Mouse (Mus musculus) cerebellum, adult 2 months (tissue): ENCODE results near the gene Ypel2. TPM values are rescaled to one million over a fixed set of nuclear protein-coding genes. Genes with fewer than 3 reads are reported as not detected.

Experiments used
- DNase-seq, 2 experiments: peaks; one replicate each; pipeline ENCODE4 v3.0.0; 2021
- H3K27ac ChIP-seq: fragments of 200-500 bp; 2 replicates; pipeline ENCODE4 v1.5.1; 2012; ENCODE audit warnings: low read length, control low read depth, inconsistent platforms; ENCODE audit not compliant: insufficient read depth
- H3K27me3 ChIP-seq: fragments of 200-500 bp; 2 replicates; pipeline ENCODE4 v1.6.1; 2012; ENCODE audit warnings: inconsistent platforms, mild to moderate bottlenecking, low read length, moderate library complexity; ENCODE audit not compliant: control insufficient read depth, insufficient read depth
- H3K4me1 ChIP-seq: fragments of 200-500 bp; 2 replicates; pipeline ENCODE4 v1.6.1; 2011; ENCODE audit warnings: low read length; ENCODE audit not compliant: control insufficient read depth, insufficient read depth
- H3K4me3 ChIP-seq: fragments of 200-500 bp; replicated peaks from 2 replicates; pipeline ENCODE3; 2011; ENCODE audit warnings: mild to moderate bottlenecking, low read depth, low read length, control low read depth; ENCODE audit not compliant: insufficient read depth
- CTCF ChIP-seq: fragments of 200-500 bp; IDR thresholded peaks from 2 replicates; pipeline ENCODE4 v1.5.1; 2011; ENCODE audit warnings: low read depth, mild to moderate bottlenecking, control low read depth, low read length, moderate library complexity, borderline replicate concordance; ENCODE audit not compliant: insufficient read depth
- POLR2A ChIP-seq: fragments of 200-500 bp; IDR thresholded peaks from 2 replicates; pipeline ENCODE4 v1.6.1; 2011; ENCODE audit warnings: low read length, control low read depth, borderline replicate concordance; ENCODE audit not compliant: insufficient read depth
- WGBS: fragments of 180-500 bp; shearing (Covaris S2); methylation state at CpG from one replicate; pipeline ENCODE4 v1.1.7; 2018; 5-methylcytosine and 5-hydroxymethylcytosine counted together
- polyA plus RNA-seq: library from polyadenylated mRNA; depleted of rRNA; stranded (reverse); fragments of >200 nt; gene quantifications from 2 replicates; pipeline ENCODE4 v1.2.3, GENCODE M21; 2012

Ypel2 gene
- polyA plus RNA-seq, 1 experiment = 26.7 TPM

DNA sequence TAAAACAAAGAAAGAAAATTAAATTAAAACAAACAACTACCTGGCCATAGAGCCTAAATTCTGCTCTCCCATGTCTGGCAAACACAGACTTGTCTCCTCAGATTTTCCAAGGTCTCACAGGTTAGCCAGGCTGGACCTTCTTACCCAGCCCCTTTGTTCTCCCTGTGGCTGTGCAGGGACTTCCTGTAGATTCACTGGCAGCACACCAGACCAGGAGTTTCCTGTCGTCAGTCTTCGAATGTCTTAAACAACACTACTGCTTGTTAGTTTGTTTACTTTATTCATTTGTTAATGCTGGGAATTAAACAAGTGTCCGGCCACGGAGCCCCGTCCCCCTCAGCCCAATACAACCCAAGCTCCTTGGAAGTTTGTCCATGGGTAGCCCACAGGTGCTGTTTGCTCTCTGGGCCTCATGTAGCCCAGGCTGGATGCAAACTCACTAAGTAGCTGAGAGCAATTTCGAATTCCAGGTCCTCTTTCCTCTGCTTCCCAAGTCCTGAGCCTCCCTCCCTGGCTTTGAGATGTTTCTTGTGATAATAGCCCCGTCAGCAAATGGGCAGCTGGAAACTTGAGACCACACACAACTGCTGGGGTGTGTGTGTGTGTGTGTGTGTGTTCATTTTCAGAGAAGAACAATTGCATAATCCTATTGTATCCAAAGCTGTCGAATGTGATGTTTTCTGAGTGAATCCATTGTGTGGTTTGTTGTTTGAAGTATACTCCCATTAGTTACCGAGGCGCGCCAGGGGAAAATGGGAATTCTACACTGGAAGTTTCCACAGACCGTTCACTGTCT lies 11.7 kb upstream of the Ypel2 start:
- no peaks in the 10 kb centered on the region for H3K27me3 ChIP-seq
- whole genome bisulfite sequencing = 57% methylated on average over 12 of the region's 12 CpGs
- no peak overlapping the region for H3K4me3 ChIP-seq
- H3K4me1 ChIP-seq = no peaks in the 10 kb centered on the region
- no peak for TF ChIP-seq CTCF
- TF ChIP-seq POLR2A = no peak
- no peak overlapping the region; the same call in 1 of the 2 replicates for H3K27ac ChIP-seq
- DNase-seq = no peak

DNA sequence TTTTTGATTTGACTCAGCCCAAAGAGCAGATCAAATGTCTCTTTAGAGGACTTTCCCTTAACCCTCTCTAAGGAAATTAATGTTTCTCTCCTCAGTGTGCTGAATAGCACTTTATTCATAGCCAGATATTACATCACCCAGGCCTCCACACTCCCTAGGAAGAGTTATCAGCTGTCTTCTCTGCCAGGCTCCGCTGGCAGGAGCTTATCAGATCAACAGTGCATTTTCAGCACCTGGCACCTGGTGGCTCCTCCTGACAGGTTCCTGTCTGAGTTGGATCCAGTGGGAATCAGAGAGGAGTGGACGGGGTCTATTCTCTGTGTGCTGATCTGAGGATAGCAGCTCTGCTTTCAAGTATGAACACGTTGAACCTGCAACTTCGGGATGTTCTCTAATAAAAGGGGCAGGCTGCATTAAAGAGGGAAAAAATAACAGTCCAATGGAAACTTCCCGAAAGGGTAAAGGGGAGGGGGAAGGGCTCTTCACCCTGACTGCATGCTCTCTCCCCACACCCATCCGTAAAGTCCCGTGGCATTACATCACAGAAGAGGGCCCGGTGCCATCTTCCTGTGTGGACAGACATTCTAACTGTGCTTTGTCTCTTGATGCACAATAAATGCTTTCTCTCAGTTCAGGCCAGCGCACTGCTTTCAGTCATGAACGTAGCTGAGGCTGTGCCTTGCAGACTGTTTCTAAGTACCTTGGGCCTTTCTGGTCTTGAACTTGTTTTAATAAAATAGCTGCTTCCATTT lies 8.7 kb upstream of the Ypel2 start:
- Histone ChIP-seq H3K4me3 (no peak overlapping the region), H3K27ac (0 out of 2 replicates have a peak overlapping the region, but pooled peaks have one; percentile 44), H3K4me1 (no peaks in the 10 kb centered on the region), H3K27me3 (no peaks in the 10 kb centered on the region)
- no peak for TF ChIP-seq CTCF
- DNase-seq = peak in 1 of 2 experiments; percentile 10
- 64% methylated on average over 10 of the region's 10 CpGs for WGBS

DNA sequence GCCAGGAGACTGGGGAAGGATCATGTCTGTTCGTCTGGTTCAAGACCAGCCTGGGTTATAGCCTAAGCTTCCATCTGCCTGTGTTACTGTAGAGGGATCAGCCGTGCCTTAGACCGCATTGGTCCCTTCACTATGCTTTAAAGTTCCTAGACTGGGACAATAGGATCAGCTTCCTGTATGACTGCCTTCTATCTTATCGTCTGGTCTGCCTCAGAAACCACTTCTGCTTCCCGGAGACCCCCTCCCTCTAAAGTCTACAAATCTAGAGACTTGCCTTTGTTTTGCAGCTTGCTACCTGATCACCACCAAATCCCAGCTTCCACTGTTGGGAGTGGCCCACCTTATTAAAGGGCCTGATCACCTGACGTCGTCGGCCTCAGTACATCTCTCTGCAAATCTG lies 7.7 kb upstream of the Ypel2 start:
- WGBS = 92% methylated on average over 8 of the region's 8 CpGs
- H3K27ac ChIP-seq = no peak overlapping the region

DNA sequence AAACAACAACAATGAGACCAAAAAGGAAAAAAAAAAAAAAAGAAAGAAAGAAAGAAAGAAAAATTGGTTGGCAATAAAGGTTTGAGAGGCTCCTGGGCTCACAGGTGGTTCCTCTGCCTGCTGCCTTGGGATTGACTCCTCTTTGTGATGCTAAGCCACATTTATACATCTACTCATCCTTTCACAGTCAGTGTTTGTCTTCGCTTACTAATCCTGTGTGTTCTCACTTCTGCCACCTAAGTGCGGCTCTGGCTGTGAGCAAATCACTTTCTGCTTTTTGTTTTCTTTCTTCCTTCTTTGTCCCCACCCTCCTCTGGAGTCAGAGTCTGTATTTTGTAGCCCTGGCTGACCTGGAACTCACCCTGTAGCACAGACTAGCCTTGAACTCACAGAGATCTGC lies 2.8 kb upstream of the Ypel2 start:
- WGBS = 71% methylated on average over 2 of the region's 2 CpGs
- peak overlapping the region; percentile 73 for H3K27ac ChIP-seq
- TF ChIP-seq POLR2A (no peak), CTCF (no peak)
- DNase-seq = peak in 1 of 2 experiments; percentile 13
- peaks cover 3% of the 10 kb centered on the region; the same call in 1 of the 2 replicates for H3K4me1 ChIP-seq
- H3K4me3 ChIP-seq = no peak overlapping the region
- H3K27me3 ChIP-seq = no peaks in the 10 kb centered on the region

More for the DNA sequence above, 7.7 kb upstream of the Ypel2 start:
- peaks cover 2% of the 10 kb centered on the region; the same call in 1 of the 2 replicates for H3K4me1 ChIP-seq
- TF ChIP-seq POLR2A = no peak
- no peak for TF ChIP-seq CTCF
- H3K4me3 ChIP-seq = no peak overlapping the region
- no peak for DNase-seq
- H3K27me3 ChIP-seq = no peaks in the 10 kb centered on the region

DNA sequence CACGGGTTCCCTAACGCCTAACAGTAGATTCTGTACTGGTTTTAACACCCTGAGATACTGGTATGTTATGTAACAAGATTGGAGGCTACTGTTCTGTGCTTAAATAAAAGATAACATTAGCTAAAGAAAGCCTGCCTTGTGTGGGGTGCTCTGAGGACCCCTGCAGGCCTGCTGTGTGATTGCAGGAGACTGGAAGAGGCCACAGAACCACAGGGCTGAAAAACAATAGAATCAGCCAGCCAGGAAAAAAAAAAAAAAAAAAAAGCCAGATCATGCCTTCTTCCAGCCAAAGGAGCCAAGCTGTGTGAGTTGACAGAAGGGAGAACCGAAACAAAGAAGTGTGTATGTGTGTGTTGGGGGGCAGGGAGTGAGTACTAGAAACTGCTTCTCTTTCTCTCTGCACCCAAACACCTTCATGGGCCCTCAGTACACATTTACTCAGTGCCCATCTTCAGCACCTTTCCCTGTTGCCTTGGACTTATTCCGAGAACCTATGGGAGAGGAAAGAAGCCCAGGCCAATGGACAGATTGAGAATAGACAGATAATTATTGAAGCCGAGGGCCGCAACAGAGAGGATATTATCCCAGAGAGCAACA lies 2.2 kb upstream of the Ypel2 start:
- Histone ChIP-seq H3K27me3 (no peaks in the 10 kb centered on the region), H3K4me3 (no peak overlapping the region), H3K4me1 (peaks cover 5% of the 10 kb centered on the region; the same call in 1 of the 2 replicates), H3K27ac (peak overlapping the region; percentile 73)
- WGBS = 2% methylated on average over 6 of the region's 6 CpGs
- TF ChIP-seq POLR2A (no peak), CTCF (peak; percentile 90)
- DNase-seq = peak; percentile 78 to 86

DNA sequence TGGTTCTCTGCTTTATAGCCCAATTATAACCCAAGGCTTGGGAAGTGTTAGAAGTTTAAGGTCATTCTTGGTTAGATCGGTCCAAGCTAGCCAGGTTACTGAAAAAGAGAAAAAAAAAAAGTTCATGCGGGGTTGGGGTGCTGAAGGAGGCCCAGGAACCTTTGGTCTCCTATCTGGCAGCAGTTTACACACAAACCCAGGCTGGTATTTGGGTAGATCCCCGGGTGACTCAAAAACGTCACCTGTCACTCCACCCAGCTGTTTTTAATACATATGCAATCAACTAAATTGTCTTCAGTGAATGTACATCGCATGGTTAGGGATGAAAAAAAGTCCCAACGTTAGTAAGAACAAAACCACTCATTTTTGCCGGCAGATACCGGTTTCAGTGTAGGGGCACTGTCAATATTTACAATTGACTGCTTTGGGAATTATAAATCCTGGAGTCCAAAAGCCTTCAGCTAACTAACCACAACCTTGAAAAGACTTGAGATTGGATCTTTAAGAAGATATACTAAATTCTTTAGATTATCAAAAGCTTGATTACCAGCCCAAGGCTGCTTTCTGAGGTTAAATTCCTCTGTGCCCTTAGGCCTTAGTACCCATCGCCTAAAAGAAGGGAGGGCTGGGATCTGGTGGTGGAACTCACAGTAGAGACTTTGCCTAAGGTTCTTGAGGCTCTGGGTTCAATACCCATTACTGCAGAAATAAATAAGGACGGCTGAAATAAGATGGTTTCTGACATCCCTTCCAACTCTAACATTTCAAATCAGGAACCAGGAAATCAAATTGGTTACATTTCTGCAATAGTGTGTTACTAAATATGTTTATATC lies 1.5 kb upstream of the Ypel2 start:
- Histone ChIP-seq H3K27ac (peak overlapping the region; percentile 45; the same call in 1 of the 2 replicates), H3K4me1 (peaks cover 10% of the 10 kb centered on the region), H3K4me3 (no peak overlapping the region), H3K27me3 (no peaks in the 10 kb centered on the region)
- TF ChIP-seq CTCF (no peak), POLR2A (no peak)
- 52% methylated on average over 10 of the region's 10 CpGs for WGBS
- DNase-seq = peak in 1 of 2 experiments; percentile 22

DNA sequence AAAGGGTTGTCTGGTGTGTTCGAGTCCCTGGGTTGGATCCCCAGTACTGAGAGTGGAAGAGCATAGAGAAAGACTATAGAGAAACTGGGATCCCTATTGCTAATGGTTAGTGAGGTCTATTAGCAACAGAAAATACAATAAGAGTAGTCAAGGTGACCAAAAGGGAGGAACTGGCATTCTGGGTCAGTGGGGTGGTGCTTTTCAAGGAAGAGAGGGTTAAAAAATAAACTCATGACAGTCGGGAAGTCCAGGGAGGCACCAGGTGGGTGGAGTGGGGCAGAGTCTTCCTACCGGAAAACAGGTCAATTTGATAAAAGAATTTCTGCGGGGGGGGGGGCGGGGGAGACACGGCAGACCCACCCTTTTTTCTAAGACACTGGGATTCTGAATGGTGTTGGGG lies 823 bp upstream of the Ypel2 start:
- H3K27me3 ChIP-seq = no peaks in the 10 kb centered on the region
- no peak overlapping the region for H3K4me3 ChIP-seq
- no peak for DNase-seq
- no peak overlapping the region for H3K27ac ChIP-seq
- TF ChIP-seq POLR2A = no peak
- no peak for TF ChIP-seq CTCF
- peaks cover 12% of the 10 kb centered on the region for H3K4me1 ChIP-seq
- WGBS = 34% methylated on average over 6 of the region's 6 CpGs
